Mouse (Mus musculus) forebrain, embryonic 14.5 days (tissue): ENCODE results near the gene Sap18b. TPM values are rescaled to one million over a fixed set of nuclear protein-coding genes. Genes with fewer than 3 reads are reported as not detected.
"Not testable (repeated sequence)": the region's sequence is repeated elsewhere in the genome, so short reads cannot be mapped to it uniquely, and the experiment has no call there.

Source experiments
- ATAC-seq: fragments of 200-750 bp; cut with Nextera tagmentation; 2 replicates; pipeline ENCODE4 v1.8.0; 2017; ENCODE audit warnings: mild to moderate bottlenecking, moderate library complexity
- DNase-seq: peaks from one replicate; pipeline ENCODE4 v3.0.0-alpha.2; 2015; ENCODE audit warnings: low spot score
- H3K27ac ChIP-seq: fragments of 300-500 bp; sonication (generic); 2 replicates; pipeline ENCODE4 v1.5.1; 2014; ENCODE audit warnings: low read depth, mild to moderate bottlenecking, control low read depth, low read length, moderate library complexity
- H3K27me3 ChIP-seq: fragments of 300-500 bp; sonication (generic); replicated peaks from 2 replicates; pipeline ENCODE4 v1.6.1; 2014; ENCODE audit warnings: low read length, control low read depth, mixed read lengths; ENCODE audit not compliant: control insufficient read depth, insufficient read depth
- H3K36me3 ChIP-seq: fragments of 300-500 bp; sonication (generic); 2 replicates; pipeline ENCODE4 v1.6.1; 2014; ENCODE audit warnings: low read length, control low read depth; ENCODE audit not compliant: control insufficient read depth, insufficient read depth
- H3K4me1 ChIP-seq: fragments of 300-500 bp; sonication (generic); 2 replicates; pipeline ENCODE4 v1.6.1; 2014; ENCODE audit warnings: antibody characterized with exemption, low read length, control low read depth; ENCODE audit not compliant: control insufficient read depth, insufficient read depth
- H3K4me2 ChIP-seq: fragments of 300-500 bp; sonication (generic); 2 replicates; pipeline ENCODE4 v1.6.1; 2014; ENCODE audit warnings: mild to moderate bottlenecking, control low read depth, low read length
- H3K4me3 ChIP-seq: fragments of 300-500 bp; sonication (generic); 2 replicates; pipeline ENCODE4 v1.5.1; 2014; ENCODE audit warnings: low read depth, low read length, control low read depth
- H3K9ac ChIP-seq: fragments of 300-500 bp; sonication (generic); 2 replicates; pipeline ENCODE4 v1.6.1; 2014; ENCODE audit warnings: mild to moderate bottlenecking, low read length, control low read depth, moderate library complexity
- H3K9me3 ChIP-seq: fragments of 300-500 bp; sonication (generic); replicated peaks from 2 replicates; pipeline ENCODE4 v1.6.1; 2016; ENCODE audit warnings: low read length, control low read depth, mixed read lengths; ENCODE audit not compliant: control insufficient read depth
- WGBS: fragments of 180-500 bp; shearing (Covaris S2); extraction: QIAGEN DNeasy Blood & Tissue Kit; methylation state at CpG from one replicate; pipeline ENCODE4 v1.1.7; 2014; 5-methylcytosine and 5-hydroxymethylcytosine counted together
- polyA plus RNA-seq: library from polyadenylated mRNA; unstranded; fragments of >200 nt; fragmentation: Nextera tagmentation; extraction: Ambion mirVana; gene quantifications from 2 replicates; pipeline ENCODE4 v1.2.1, GENCODE M21; 2014

The Sap18b gene
- polyA plus RNA-seq, 1 experiment from 2014 or later: 271 TPM

- ATAC-seq: no peak
- Histone ChIP-seq H3K27ac (no peak overlapping the region), H3K4me1 (peaks cover 8% of the 10 kb centered on the region), H3K9me3 (no peaks in the 10 kb centered on the region), H3K4me3 (no peak overlapping the region), H3K27me3 (no peaks in the 10 kb centered on the region), H3K9ac (no peak overlapping the region), H3K4me2 (no peak overlapping the region), H3K36me3 (peaks cover 18% of the 10 kb centered on the region)
- 98% methylated on average over 2 of the region's 2 CpGs for WGBS
- DNase-seq: no peak
These were observed 25.2 kb downstream of the Sap18b start for GRCm38 (mm10) chr8:95850326-95850725.

- Histone ChIP-seq H3K27me3 (no peaks in the 10 kb centered on the region), H3K27ac (no peak overlapping the region), H3K4me3 (peak overlapping the region; percentile 48; the same call in 1 of the 2 replicates), H3K9ac (no peak overlapping the region; the same call in 1 of the 2 replicates), H3K9me3 (no peaks in the 10 kb centered on the region), H3K4me1 (peaks cover 8% of the 10 kb centered on the region), H3K36me3 (peaks cover 9% of the 10 kb centered on the region), H3K4me2 (peak overlapping the region; percentile 75)
- DNase-seq (no peak), ATAC-seq (no peak)
- 79% methylated on average over 4 of the region's 4 CpGs for WGBS
These were observed 27.1 kb downstream of the Sap18b start for GRCm38 (mm10) chr8:95852290-95852689.

DNA sequence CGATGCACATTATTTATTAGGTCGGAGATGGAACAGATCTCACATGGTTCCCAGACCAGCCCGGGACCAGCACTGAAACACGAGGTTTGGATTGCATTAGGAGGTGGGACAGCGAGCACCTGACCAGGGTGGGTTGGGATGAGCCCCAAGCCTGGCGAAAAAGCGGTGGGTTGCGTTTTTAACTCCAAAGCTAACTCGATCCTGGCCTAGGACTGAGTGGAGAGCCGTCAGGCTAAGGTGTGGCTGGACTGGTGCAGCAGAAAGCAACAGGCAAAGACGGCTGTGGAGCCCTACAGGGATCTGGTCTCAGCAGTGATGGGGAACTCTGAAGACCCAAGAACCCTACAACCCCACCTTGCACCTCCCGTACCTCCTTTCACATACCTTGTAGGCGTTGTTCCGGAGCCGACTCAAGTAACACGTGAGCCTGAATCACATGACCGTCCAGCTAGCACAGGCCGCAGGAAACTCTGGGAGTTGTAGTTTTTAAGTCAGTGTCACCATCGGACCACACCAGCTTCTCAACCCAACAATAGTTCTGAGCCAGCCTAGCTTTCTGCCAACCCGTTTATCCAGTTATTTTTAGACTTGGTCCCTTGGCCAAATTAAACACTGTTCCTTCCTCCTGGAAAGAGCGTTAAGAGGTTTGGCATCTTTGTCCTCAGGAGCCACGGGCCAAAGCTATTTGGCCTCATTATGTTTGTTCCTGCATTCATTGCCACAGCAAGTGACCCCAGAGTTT is 28.1 kb downstream of the Sap18b start, which contains the start of gene Slc38a7:
Gene Slc38a7, minus strand, starts transcription at position 438 of the 742 bp plus-strand sequence.
- Histone ChIP-seq H3K27me3 (no peaks in the 10 kb centered on the region), H3K9ac (peak within 1 kb of the TSS; percentile 75), H3K4me2 (peak within 1 kb of the TSS; percentile 75), H3K27ac (no peak within 1 kb of the TSS), H3K9me3 (no peaks in the 10 kb centered on the region), H3K4me3 (peak within 1 kb of the TSS; percentile 48), H3K36me3 (peaks cover 4% of the 10 kb centered on the region), H3K4me1 (peaks cover 8% of the 10 kb centered on the region)
- ATAC-seq (peak; percentile 98), DNase-seq (peak; percentile 94)
- WGBS: 12% methylated on average over 22 of the region's 22 CpGs

DNA sequence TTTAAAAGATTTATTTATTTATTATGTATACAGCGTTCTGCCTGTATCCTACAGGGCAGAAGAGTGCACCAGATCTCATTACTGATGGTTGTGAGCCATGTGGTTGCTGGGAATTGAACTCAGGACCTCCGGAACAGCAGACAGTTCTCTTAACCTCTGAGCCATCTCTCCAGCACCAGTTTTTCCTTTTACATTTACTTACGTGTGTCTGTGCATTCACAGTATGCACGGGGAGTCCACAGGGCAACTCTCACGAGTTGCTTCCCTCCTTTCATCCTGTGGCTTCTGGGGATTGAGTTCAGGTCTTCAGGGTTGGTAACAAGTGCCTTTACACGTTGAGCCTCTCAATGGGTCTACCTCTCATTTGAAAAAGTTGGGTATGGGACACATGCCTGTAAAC is 29.0 kb downstream of the Sap18b start:
- H3K4me3 ChIP-seq: no peak overlapping the region
- no peak overlapping the region for H3K4me2 ChIP-seq
- ATAC-seq: no peak
- no peaks in the 10 kb centered on the region for H3K36me3 ChIP-seq
- WGBS: 87% methylated on average over 6 of the region's 6 CpGs
- H3K9me3 ChIP-seq: no peaks in the 10 kb centered on the region
- DNase-seq: no peak
- no peak overlapping the region for H3K9ac ChIP-seq
- H3K4me1 ChIP-seq: peaks cover 8% of the 10 kb centered on the region
- H3K27me3 ChIP-seq: no peaks in the 10 kb centered on the region
- H3K27ac ChIP-seq: no peak overlapping the region

DNA sequence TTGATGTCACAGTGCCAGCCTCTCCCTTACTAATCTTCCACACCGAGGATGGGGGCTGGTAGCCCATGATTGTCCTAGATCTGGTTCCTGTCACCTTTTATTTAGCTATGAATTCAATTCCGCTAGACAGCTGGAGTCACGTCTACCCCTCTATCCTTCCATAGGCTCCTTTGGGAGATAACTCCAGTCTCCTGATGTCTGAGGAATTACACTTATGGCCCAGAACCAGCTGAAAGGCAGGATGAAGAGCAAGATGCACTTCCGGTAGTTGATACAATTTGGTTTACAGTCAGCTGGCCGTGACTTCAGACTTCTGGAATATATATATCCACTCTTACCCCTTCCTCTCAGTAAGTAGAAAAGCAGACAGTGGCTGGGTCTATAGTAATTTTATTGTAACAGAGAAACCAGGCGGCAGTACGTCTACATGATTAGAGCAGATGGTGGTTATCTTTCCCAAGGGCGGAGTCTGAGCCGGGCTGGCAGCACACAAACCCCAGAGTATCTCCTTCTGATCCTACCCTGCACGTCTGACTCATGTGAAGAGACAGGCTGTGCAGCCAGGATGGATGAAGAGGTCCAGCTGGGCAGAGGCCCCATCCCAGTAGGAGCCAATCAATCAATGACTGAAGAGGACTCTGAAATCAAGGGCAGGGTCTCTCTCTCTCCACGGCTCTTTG is 38.8 kb downstream of the Sap18b start:
- not testable (repeated sequence) for H3K4me2 ChIP-seq, H3K9me3 ChIP-seq, H3K4me3 ChIP-seq, H3K27me3 ChIP-seq, H3K27ac ChIP-seq, ATAC-seq, H3K4me1 ChIP-seq, H3K9ac ChIP-seq, DNase-seq
- WGBS: 89% methylated on average over 10 of the region's 11 CpGs
- peaks cover 46% of the 10 kb centered on the region for H3K36me3 ChIP-seq

DNA sequence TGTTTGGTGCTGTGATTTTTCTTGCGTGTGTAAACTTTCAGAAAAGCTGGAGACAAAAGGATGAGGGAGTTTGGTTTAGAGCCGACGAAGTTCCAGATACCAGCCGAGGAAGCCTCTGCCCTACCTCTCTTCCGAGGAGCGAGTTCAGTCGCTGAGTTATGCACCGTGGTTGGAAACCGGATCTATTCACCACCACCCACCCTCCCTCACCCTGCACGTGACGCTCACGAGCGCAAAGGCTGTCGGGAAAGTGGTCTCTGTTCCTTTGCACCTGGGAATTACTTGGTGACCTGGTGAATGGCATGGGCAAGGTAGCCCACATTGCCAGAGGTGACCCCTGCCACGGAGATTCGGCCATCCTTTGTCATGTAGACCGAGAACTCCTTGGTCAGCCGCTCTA is 39.7 kb downstream of the Sap18b start:
- not testable (repeated sequence) for H3K9me3 ChIP-seq

GRCm38 (mm10) chr8:95871690-95872089 is 46.5 kb downstream of the Sap18b start:
- WGBS: 94% methylated on average over 16 of the region's 16 CpGs
- DNase-seq (no peak), ATAC-seq (no peak)
- Histone ChIP-seq H3K9me3 (no peaks in the 10 kb centered on the region), H3K27ac (no peak overlapping the region), H3K4me1 (no peaks in the 10 kb centered on the region), H3K27me3 (no peaks in the 10 kb centered on the region), H3K4me2 (no peak overlapping the region), H3K4me3 (no peak overlapping the region), H3K9ac (no peak overlapping the region), H3K36me3 (peaks cover 96% of the 10 kb centered on the region)

More for the DNA sequence above, 39.7 kb downstream of the Sap18b start:
- H3K27ac ChIP-seq, H3K27me3 ChIP-seq, H3K4me2 ChIP-seq, DNase-seq, H3K4me1 ChIP-seq, H3K4me3 ChIP-seq, H3K9ac ChIP-seq, ATAC-seq: not testable (repeated sequence)
- 97% methylated on average over 17 of the region's 18 CpGs for whole genome bisulfite sequencing
- H3K36me3 ChIP-seq: peaks cover 56% of the 10 kb centered on the region

DNA sequence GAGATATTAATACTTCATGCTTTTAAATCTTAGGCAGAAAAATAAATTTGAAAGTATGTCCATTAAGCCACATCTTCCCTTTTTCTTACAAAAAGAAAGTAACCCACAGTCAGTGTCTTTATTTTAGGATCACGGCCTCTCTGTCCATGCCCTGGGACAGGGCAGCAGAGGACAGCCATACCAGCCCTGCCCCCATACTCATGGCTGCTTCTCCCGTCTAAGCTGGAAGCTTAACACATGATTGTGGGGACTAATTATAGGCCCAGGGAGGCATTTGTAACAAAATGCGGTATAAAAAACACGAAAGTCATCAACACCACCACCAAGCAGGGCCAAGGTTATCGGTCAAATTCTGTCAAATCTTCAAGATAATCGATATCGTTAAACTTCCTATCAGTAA is 50.1 kb downstream of the Sap18b start:
- Histone ChIP-seq H3K27ac (no peak overlapping the region), H3K4me1 (peaks cover 13% of the 10 kb centered on the region; the same call in 1 of the 2 replicates), H3K36me3 (peaks cover 69% of the 10 kb centered on the region), H3K9ac (no peak overlapping the region), H3K4me3 (no peak overlapping the region), H3K4me2 (no peak overlapping the region), H3K27me3 (no peaks in the 10 kb centered on the region), H3K9me3 (no peaks in the 10 kb centered on the region)
- DNase-seq (no peak), ATAC-seq (no peak)
- WGBS: 95% methylated on average over 7 of the region's 7 CpGs
